Mouse (Mus musculus) A20 (cell line): Measurements from ENCODE around the gene Thsd4.

Experiments used
- DNase-seq: peaks from one replicate; pipeline ENCODE4 v3.0.0-alpha.2; 2011; ENCODE audit warnings: low read depth, low spot score

Gene Thsd4

GRCm38 (mm10) chr9:60071620-60072263 lies 450.1 kb downstream of the Thsd4 start:
- no peak for DNase-seq

- DNase-seq, result no peak
Measured at GRCm38 (mm10) chr9:60067241-60067640, 454.6 kb downstream of the Thsd4 start.

- DNase-seq, result no peak
Measured at GRCm38 (mm10) chr9:60065184-60065583, 456.7 kb downstream of the Thsd4 start.

GRCm38 (mm10) chr9:60063191-60063720 lies 458.6 kb downstream of the Thsd4 start:
- DNase-seq, result no peak

GRCm38 (mm10) chr9:60056131-60056530 lies 465.7 kb downstream of the Thsd4 start:
- DNase-seq, result no peak

- no peak for DNase-seq
Measured at GRCm38 (mm10) chr9:60054951-60055350, 466.9 kb downstream of the Thsd4 start.

- DNase-seq, result no peak
Measured at GRCm38 (mm10) chr9:60053117-60053516, 468.7 kb downstream of the Thsd4 start.

- DNase-seq, result peak; percentile 33
Measured at GRCm38 (mm10) chr9:60052415-60052814, 469.4 kb downstream of the Thsd4 start.

GRCm38 (mm10) chr9:60043175-60043574 lies 478.7 kb downstream of the Thsd4 start:
- DNase-seq, result no peak

GRCm38 (mm10) chr9:60034883-60035282 lies 487.0 kb downstream of the Thsd4 start:
- DNase-seq, result no peak

GRCm38 (mm10) chr9:60027234-60027633 lies 494.6 kb downstream of the Thsd4 start:
- no peak for DNase-seq

- no peak for DNase-seq
Measured at GRCm38 (mm10) chr9:60026795-60027194, 495.1 kb downstream of the Thsd4 start.

GRCm38 (mm10) chr9:60025919-60026318 lies 495.9 kb downstream of the Thsd4 start:
- DNase-seq, result no peak

- no peak for DNase-seq
Measured at GRCm38 (mm10) chr9:60024971-60025370, 496.9 kb downstream of the Thsd4 start.

GRCm38 (mm10) chr9:60024545-60024944 lies 497.3 kb downstream of the Thsd4 start:
- no peak for DNase-seq

GRCm38 (mm10) chr9:60022331-60022730 lies 499.5 kb downstream of the Thsd4 start:
- no peak for DNase-seq

GRCm38 (mm10) chr9:60020444-60020843 lies 501.4 kb downstream of the Thsd4 start:
- no peak for DNase-seq

GRCm38 (mm10) chr9:60010285-60010684 lies 511.6 kb downstream of the Thsd4 start:
- DNase-seq, result no peak

GRCm38 (mm10) chr9:60008936-60009335 lies 512.9 kb downstream of the Thsd4 start:
- no peak for DNase-seq

GRCm38 (mm10) chr9:60002323-60002722 lies 519.5 kb downstream of the Thsd4 start:
- no peak for DNase-seq

- no peak for DNase-seq
Measured at GRCm38 (mm10) chr9:60001444-60001843, 520.4 kb downstream of the Thsd4 start.

GRCm38 (mm10) chr9:59997725-59998124 lies 524.1 kb downstream of the Thsd4 start:
- DNase-seq, result no peak

GRCm38 (mm10) chr9:59991407-59991806 lies 530.4 kb downstream of the Thsd4 start:
- DNase-seq, result no peak

GRCm38 (mm10) chr9:59989864-59990263 lies 532.0 kb downstream of the Thsd4 start:
- peak; percentile 60 for DNase-seq
